Mouse (Mus musculus) kidney, embryonic 14.5 days (tissue): ENCODE data around the gene Clec10a. TPM values are rescaled to one million over a fixed set of nuclear protein-coding genes. Genes with fewer than 3 reads are reported as not detected.
"Not testable (repeated sequence)": the region's sequence is repeated elsewhere in the genome, so short reads cannot be mapped to it uniquely, and the experiment has no call there.

Experiments
- ATAC-seq: fragments of 200-750 bp; cut with Nextera tagmentation; 2 replicates; pipeline ENCODE4 v1.8.0; 2017; ENCODE audit warnings: moderate number of reproducible peaks, mild to moderate bottlenecking, moderate TSS enrichment, moderate library complexity; ENCODE audit not compliant: low FRiP score, low TSS enrichment
- H3K27ac ChIP-seq: fragments of 300-500 bp; sonication (generic); 2 replicates; pipeline ENCODE4 v1.5.1; 2014; ENCODE audit warnings: low read depth, mild to moderate bottlenecking, low read length, moderate library complexity, mixed read lengths
- H3K27me3 ChIP-seq: fragments of 300-500 bp; sonication (generic); 2 replicates; pipeline ENCODE4 v1.6.1; 2014; ENCODE audit warnings: mild to moderate bottlenecking, low read length; ENCODE audit not compliant: control insufficient read depth, insufficient read depth
- H3K36me3 ChIP-seq: fragments of 300-500 bp; sonication (generic); 2 replicates; pipeline ENCODE4 v1.6.1; 2014; ENCODE audit warnings: low read length, mixed read lengths; ENCODE audit not compliant: control insufficient read depth, insufficient read depth
- H3K4me1 ChIP-seq: fragments of 300-500 bp; sonication (generic); 2 replicates; pipeline ENCODE4 v1.6.1; 2014; ENCODE audit warnings: low read length, mixed read lengths; ENCODE audit not compliant: control insufficient read depth, insufficient read depth
- H3K4me2 ChIP-seq: fragments of 300-500 bp; sonication (generic); replicated peaks from 2 replicates; pipeline ENCODE4 v1.6.1; 2014; ENCODE audit warnings: low read depth, mild to moderate bottlenecking, low read length
- H3K4me3 ChIP-seq: fragments of 300-500 bp; sonication (generic); 2 replicates; pipeline ENCODE4 v1.5.1; 2014; ENCODE audit warnings: mild to moderate bottlenecking, low read length
- H3K9ac ChIP-seq: fragments of 300-500 bp; sonication (generic); 2 replicates; pipeline ENCODE4 v1.6.1; 2014; ENCODE audit warnings: low read depth, mild to moderate bottlenecking, low read length, moderate library complexity
- H3K9me3 ChIP-seq: fragments of 300-500 bp; sonication (generic); 2 replicates; pipeline ENCODE4 v1.6.1; 2016; ENCODE audit warnings: low read length; ENCODE audit not compliant: control insufficient read depth
- WGBS: fragments of 180-500 bp; shearing (Covaris S2); extraction: QIAGEN DNeasy Blood & Tissue Kit; methylation state at CpG from one replicate; pipeline ENCODE4 v1.1.7; 2014; 5-methylcytosine and 5-hydroxymethylcytosine counted together
- polyA plus RNA-seq: library from polyadenylated mRNA; unstranded; fragments of >200 nt; fragmentation: Nextera tagmentation; extraction: Ambion mirVana; gene quantifications from 2 replicates; pipeline ENCODE4 v1.2.1, GENCODE M21; 2014

Clec10a gene
- polyA plus RNA-seq, 1 experiment from 2014 or later = 0.57 TPM

- Histone ChIP-seq H3K27ac (no peak overlapping the region), H3K9ac (no peak overlapping the region), H3K36me3 (no peaks in the 10 kb centered on the region), H3K4me2 (no peak overlapping the region), H3K4me1 (no peaks in the 10 kb centered on the region), H3K4me3 (no peak overlapping the region), H3K27me3 (no peaks in the 10 kb centered on the region), H3K9me3 (no peaks in the 10 kb centered on the region)
- 70% methylated on average over 3 of the region's 3 CpGs for WGBS
- no peak for ATAC-seq
Measured at GRCm38 (mm10) chr11:70151072-70151471, 4.9 kb upstream of the Clec10a start.

- H3K4me3 ChIP-seq = no peak overlapping the region
- H3K4me1 ChIP-seq = no peaks in the 10 kb centered on the region
- ATAC-seq = no peak
- no peaks in the 10 kb centered on the region for H3K27me3 ChIP-seq
- no peak overlapping the region for H3K27ac ChIP-seq
- H3K4me2 ChIP-seq = no peak overlapping the region
- 74% methylated on average over 3 of the region's 3 CpGs for WGBS
- H3K36me3 ChIP-seq = no peaks in the 10 kb centered on the region
- no peak overlapping the region for H3K9ac ChIP-seq
- no peaks in the 10 kb centered on the region for H3K9me3 ChIP-seq
Measured at GRCm38 (mm10) chr11:70162336-70162735, 6.3 kb downstream of the Clec10a start.

GRCm38 (mm10) chr11:70165972-70166921 lies 10.2 kb downstream of the Clec10a start:
- no peak overlapping the region for H3K27ac ChIP-seq
- no peak overlapping the region for H3K4me3 ChIP-seq
- WGBS = 76% methylated on average over 16 of the region's 16 CpGs
- no peak for ATAC-seq
- H3K27me3 ChIP-seq = no peaks in the 10 kb centered on the region
- H3K36me3 ChIP-seq = no peaks in the 10 kb centered on the region
- H3K9me3 ChIP-seq = no peaks in the 10 kb centered on the region
- no peak overlapping the region for H3K9ac ChIP-seq
- no peak overlapping the region for H3K4me2 ChIP-seq
- peaks cover 11% of the 10 kb centered on the region for H3K4me1 ChIP-seq

- ATAC-seq = peak; percentile 76
Measured at GRCm38 (mm10) chr11:70168136-70168535, 12.1 kb downstream of the Clec10a start.

GRCm38 (mm10) chr11:70169471-70169870 lies 13.5 kb downstream of the Clec10a start:
- WGBS = 87% methylated on average over 7 of the region's 7 CpGs
- H3K4me1 ChIP-seq = peaks cover 11% of the 10 kb centered on the region
- not testable (repeated sequence) for ATAC-seq, H3K4me2 ChIP-seq, H3K27me3 ChIP-seq, H3K9ac ChIP-seq, H3K4me3 ChIP-seq, H3K27ac ChIP-seq, H3K36me3 ChIP-seq, H3K9me3 ChIP-seq

More at GRCm38 (mm10) chr11:70168136-70168535, 12.1 kb downstream of the Clec10a start:
- H3K4me3 ChIP-seq = no peak overlapping the region
- peaks cover 11% of the 10 kb centered on the region for H3K4me1 ChIP-seq
- 28% methylated on average over 7 of the region's 7 CpGs for WGBS
- H3K27me3 ChIP-seq = no peaks in the 10 kb centered on the region
- no peaks in the 10 kb centered on the region for H3K9me3 ChIP-seq
- H3K36me3 ChIP-seq = no peaks in the 10 kb centered on the region
- H3K4me2 ChIP-seq = no peak overlapping the region
- H3K27ac ChIP-seq = no peak overlapping the region
- no peak overlapping the region for H3K9ac ChIP-seq

- Histone ChIP-seq H3K9ac (no peak overlapping the region), H3K4me1 (peaks cover 11% of the 10 kb centered on the region), H3K36me3 (no peaks in the 10 kb centered on the region), H3K9me3 (no peaks in the 10 kb centered on the region), H3K27me3 (no peaks in the 10 kb centered on the region), H3K4me3 (no peak overlapping the region), H3K27ac (no peak overlapping the region), H3K4me2 (no peak overlapping the region)
- no peak for ATAC-seq
- WGBS = 86% methylated on average over 7 of the region's 7 CpGs
Measured at GRCm38 (mm10) chr11:70170291-70170690, 14.3 kb downstream of the Clec10a start.

GRCm38 (mm10) chr11:70171181-70171580 lies 15.2 kb downstream of the Clec10a start:
- Histone ChIP-seq H3K9ac (no peak overlapping the region), H3K9me3 (no peaks in the 10 kb centered on the region), H3K4me3 (no peak overlapping the region), H3K4me1 (peaks cover 11% of the 10 kb centered on the region), H3K4me2 (no peak overlapping the region), H3K27me3 (no peaks in the 10 kb centered on the region), H3K36me3 (no peaks in the 10 kb centered on the region), H3K27ac (no peak overlapping the region)
- ATAC-seq = no peak
- WGBS = 81% methylated on average over 7 of the region's 7 CpGs

GRCm38 (mm10) chr11:70171847-70172246 lies 15.8 kb downstream of the Clec10a start:
- 65% methylated on average over 3 of the region's 3 CpGs for WGBS
- no peaks in the 10 kb centered on the region for H3K27me3 ChIP-seq
- H3K27ac ChIP-seq = no peak overlapping the region
- H3K4me3 ChIP-seq = no peak overlapping the region
- no peaks in the 10 kb centered on the region for H3K36me3 ChIP-seq
- no peaks in the 10 kb centered on the region for H3K9me3 ChIP-seq
- no peak overlapping the region for H3K9ac ChIP-seq
- no peak for ATAC-seq
- H3K4me2 ChIP-seq = no peak overlapping the region
- H3K4me1 ChIP-seq = peaks cover 11% of the 10 kb centered on the region

- H3K4me3 ChIP-seq = no peak overlapping the region
- no peak overlapping the region for H3K27ac ChIP-seq
- H3K9me3 ChIP-seq = no peaks in the 10 kb centered on the region
- H3K4me2 ChIP-seq = no peak overlapping the region
- no peaks in the 10 kb centered on the region for H3K36me3 ChIP-seq
- no peak for ATAC-seq
- H3K9ac ChIP-seq = no peak overlapping the region
- WGBS = 55% methylated on average over 5 of the region's 5 CpGs
- H3K4me1 ChIP-seq = peaks cover 11% of the 10 kb centered on the region
- H3K27me3 ChIP-seq = no peaks in the 10 kb centered on the region
Measured at GRCm38 (mm10) chr11:70172298-70172697, 16.3 kb downstream of the Clec10a start.
